Mouse (Mus musculus) lung, embryonic 15.5 days (tissue): ENCODE data around the gene Riiad1. TPM values are rescaled to one million over a fixed set of nuclear protein-coding genes. Genes with fewer than 3 reads are reported as not detected.
A peak's percentile ranks its signal among the peaks of the same experiment; 100 is the strongest.

Experiments used
- ATAC-seq: fragments of 200-750 bp; cut with Nextera tagmentation; 2 replicates; pipeline ENCODE4 v1.8.0; 2017; ENCODE audit warnings: moderate number of reproducible peaks, borderline replicate concordance; ENCODE audit not compliant: low FRiP score, low TSS enrichment; ENCODE audit errors: extremely low read depth
- H3K27ac ChIP-seq: fragments of 300-500 bp; sonication (generic); 2 replicates; pipeline ENCODE4 v1.5.1; 2015; ENCODE audit warnings: moderate library complexity, mild to moderate bottlenecking, inconsistent platforms
- H3K27me3 ChIP-seq: fragments of 300-500 bp; sonication (generic); 2 replicates; pipeline ENCODE4 v1.6.1; 2015; ENCODE audit warnings: inconsistent platforms
- H3K36me3 ChIP-seq: fragments of 300-500 bp; sonication (generic); 2 replicates; pipeline ENCODE4 v1.6.1; 2015; ENCODE audit warnings: inconsistent platforms
- H3K4me1 ChIP-seq: fragments of 300-500 bp; sonication (generic); 2 replicates; pipeline ENCODE4 v1.6.1; 2015; ENCODE audit warnings: inconsistent platforms
- H3K4me2 ChIP-seq: fragments of 300-500 bp; sonication (generic); 2 replicates; pipeline ENCODE4 v1.6.1; 2015; ENCODE audit warnings: inconsistent platforms, mild to moderate bottlenecking, moderate library complexity
- H3K4me3 ChIP-seq: fragments of 300-500 bp; sonication (generic); 2 replicates; pipeline ENCODE4 v1.5.1; 2015; ENCODE audit warnings: mild to moderate bottlenecking, inconsistent platforms
- H3K9ac ChIP-seq: fragments of 300-500 bp; sonication (generic); 2 replicates; pipeline ENCODE4 v1.6.1; 2015; ENCODE audit warnings: inconsistent platforms
- H3K9me3 ChIP-seq: fragments of 300-500 bp; sonication (generic); 2 replicates; pipeline ENCODE4 v1.6.1; 2016; ENCODE audit warnings: inconsistent platforms
- WGBS: fragments of 180-500 bp; shearing (Covaris S2); methylation state at CpG from one replicate; pipeline ENCODE4 v1.1.7; 2015; 5-methylcytosine and 5-hydroxymethylcytosine counted together
- polyA plus RNA-seq: library from polyadenylated mRNA; unstranded; fragments of >200 nt; fragmentation: Nextera tagmentation; extraction: Ambion mirVana; gene quantifications from 2 replicates; pipeline ENCODE4 v1.2.1, GENCODE M21; 2015

Gene Riiad1
- 7.8 and 8.4 TPM in 2 replicates for polyA plus RNA-seq

- no peaks in the 10 kb centered on the region for H3K36me3 ChIP-seq
- H3K4me1 ChIP-seq, result no peaks in the 10 kb centered on the region
- no peaks in the 10 kb centered on the region for H3K9me3 ChIP-seq
- H3K4me2 ChIP-seq, result no peak within 1 kb of the TSS; the same call in 1 of the 2 replicates
- no peak within 1 kb of the TSS for H3K4me3 ChIP-seq
- 14% methylated on average over 16 of the region's 16 CpGs for WGBS
- ATAC-seq, result no peak
- H3K27me3 ChIP-seq, result peaks cover 29% of the 10 kb centered on the region
- H3K27ac ChIP-seq, result no peak within 1 kb of the TSS
- H3K9ac ChIP-seq, result no peak within 1 kb of the TSS
These were observed at the start of gene Riiad1 for GRCm38 (mm10) chr3:94480291-94480884. Riiad1 (minus strand) TSS chr3:94480341.

DNA sequence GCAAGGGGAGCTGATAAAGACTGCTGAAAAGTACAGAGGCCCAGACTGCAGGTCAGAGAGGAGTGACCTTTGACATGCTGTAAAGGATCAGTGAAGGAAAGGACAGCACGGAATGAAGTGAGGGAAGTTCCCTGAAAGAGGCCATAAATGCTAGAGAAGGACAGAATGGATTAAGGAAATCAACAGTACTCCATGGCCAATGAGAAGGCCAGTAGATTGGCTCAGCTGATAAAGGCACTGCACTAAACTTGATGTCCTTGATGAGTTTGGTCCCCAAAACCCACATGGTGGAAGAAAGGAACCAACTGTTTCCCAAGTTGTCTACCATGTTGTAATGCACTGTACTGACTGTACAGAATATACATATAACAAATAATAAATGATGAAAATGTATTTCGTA, 46.6 kb upstream of the Riiad1 start:
- Histone ChIP-seq H3K9ac (no peak overlapping the region), H3K9me3 (no peaks in the 10 kb centered on the region), H3K4me3 (no peak overlapping the region), H3K36me3 (peaks cover 14% of the 10 kb centered on the region), H3K27me3 (no peaks in the 10 kb centered on the region), H3K27ac (no peak overlapping the region), H3K4me2 (no peak overlapping the region), H3K4me1 (no peaks in the 10 kb centered on the region)
- no peak for ATAC-seq
- WGBS, result 66% methylated on average over 2 of the region's 2 CpGs

DNA sequence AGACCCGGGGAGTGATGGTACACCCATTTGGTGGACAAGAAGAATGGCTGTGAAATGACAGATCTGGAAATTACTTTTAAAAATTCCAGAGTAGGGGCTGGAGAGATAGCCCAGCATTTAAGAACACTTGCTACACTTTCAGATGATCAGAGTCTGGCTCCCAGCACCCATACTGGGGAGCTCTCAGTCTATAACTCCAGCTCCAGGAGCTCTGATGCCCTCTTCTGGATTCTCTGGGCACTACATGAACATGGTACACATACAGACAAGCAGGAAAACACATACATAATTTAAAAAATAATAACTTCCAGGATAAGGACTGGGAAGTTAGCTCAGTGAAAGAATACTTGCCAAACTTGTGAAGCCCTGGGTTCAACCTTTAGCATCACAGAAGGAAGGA, 26.5 kb upstream of the Riiad1 start:
- H3K9me3 ChIP-seq, result no peaks in the 10 kb centered on the region
- no peak overlapping the region for H3K9ac ChIP-seq
- no peaks in the 10 kb centered on the region for H3K4me1 ChIP-seq
- H3K36me3 ChIP-seq, result peaks cover 21% of the 10 kb centered on the region
- no peak for ATAC-seq
- H3K27me3 ChIP-seq, result no peaks in the 10 kb centered on the region
- WGBS, result 87% methylated on average over 1 of the region's 1 CpGs
- H3K27ac ChIP-seq, result no peak overlapping the region
- H3K4me2 ChIP-seq, result no peak overlapping the region
- no peak overlapping the region for H3K4me3 ChIP-seq

DNA sequence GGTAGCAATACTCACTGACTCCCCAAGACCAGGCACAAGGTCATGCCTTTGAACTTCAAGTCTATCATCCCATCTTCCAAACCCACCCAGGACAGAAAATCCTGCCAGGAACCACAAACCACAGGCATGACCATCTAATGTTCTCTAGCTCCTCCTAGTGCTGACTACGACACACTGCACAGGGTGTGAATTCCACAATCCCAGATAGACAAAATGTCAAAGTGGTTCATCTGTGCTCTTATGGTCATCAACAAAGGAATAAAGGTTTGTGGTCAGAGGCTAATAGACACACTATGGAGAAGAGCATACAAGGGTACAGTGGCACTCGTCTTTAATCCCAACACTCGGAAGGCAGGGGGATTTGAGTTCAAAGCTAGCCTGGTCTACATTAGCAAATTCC, 22.1 kb upstream of the Riiad1 start:
- Histone ChIP-seq H3K27me3 (no peaks in the 10 kb centered on the region), H3K9ac (no peak overlapping the region), H3K36me3 (peaks cover 9% of the 10 kb centered on the region; the same call in 1 of the 2 replicates), H3K4me3 (no peak overlapping the region), H3K27ac (no peak overlapping the region), H3K4me1 (no peaks in the 10 kb centered on the region), H3K4me2 (no peak overlapping the region), H3K9me3 (no peaks in the 10 kb centered on the region)
- no peak for ATAC-seq
- WGBS, result 81% methylated on average over 3 of the region's 3 CpGs

DNA sequence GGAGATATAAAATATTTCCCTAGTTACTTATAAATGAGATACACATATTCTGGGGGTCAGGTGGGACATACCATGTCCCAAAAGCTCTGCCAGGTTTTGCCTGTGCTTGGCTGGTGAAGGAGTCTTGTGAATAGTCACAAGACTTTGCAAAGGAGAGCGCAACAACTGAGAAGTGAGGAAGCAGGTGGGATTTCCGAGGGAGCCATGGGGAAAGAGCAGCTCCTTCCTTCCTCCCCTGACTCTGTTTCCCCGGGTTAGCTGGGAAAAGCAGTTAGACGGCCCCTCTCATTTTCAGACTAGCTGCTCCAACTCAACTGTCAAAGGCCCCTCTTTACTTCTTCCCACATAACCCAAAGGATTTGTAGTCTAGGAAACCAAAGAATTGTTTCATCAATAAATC, 17.0 kb upstream of the Riiad1 start:
- peaks cover 2% of the 10 kb centered on the region; the same call in 1 of the 2 replicates for H3K36me3 ChIP-seq
- no peak overlapping the region for H3K9ac ChIP-seq
- H3K27me3 ChIP-seq, result no peaks in the 10 kb centered on the region
- ATAC-seq, result no peak
- H3K9me3 ChIP-seq, result no peaks in the 10 kb centered on the region
- H3K27ac ChIP-seq, result no peak overlapping the region
- H3K4me3 ChIP-seq, result no peak overlapping the region
- no peaks in the 10 kb centered on the region for H3K4me1 ChIP-seq
- 69% methylated on average over 4 of the region's 4 CpGs for WGBS
- no peak overlapping the region for H3K4me2 ChIP-seq

DNA sequence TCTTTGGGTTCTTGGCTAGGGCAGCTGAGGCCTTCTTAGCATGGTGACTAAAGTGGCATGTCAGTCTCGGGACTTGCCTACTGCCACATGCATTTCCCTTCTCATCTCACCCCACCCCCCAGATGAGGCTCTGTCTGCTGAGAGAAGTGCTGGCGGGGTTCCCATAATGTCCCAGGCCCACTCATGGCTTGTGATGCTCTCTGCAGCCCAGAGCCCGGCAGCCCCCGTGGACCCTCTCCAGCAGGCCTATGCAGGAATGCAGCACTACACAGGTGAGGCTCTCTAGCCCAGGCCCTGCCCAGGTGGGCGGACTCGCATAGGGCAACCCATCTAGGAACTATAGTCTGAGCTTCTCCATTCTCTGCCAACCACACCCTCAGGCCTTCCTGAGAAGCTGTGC, 7.4 kb upstream of the Riiad1 start:
- ATAC-seq, result no peak

DNA sequence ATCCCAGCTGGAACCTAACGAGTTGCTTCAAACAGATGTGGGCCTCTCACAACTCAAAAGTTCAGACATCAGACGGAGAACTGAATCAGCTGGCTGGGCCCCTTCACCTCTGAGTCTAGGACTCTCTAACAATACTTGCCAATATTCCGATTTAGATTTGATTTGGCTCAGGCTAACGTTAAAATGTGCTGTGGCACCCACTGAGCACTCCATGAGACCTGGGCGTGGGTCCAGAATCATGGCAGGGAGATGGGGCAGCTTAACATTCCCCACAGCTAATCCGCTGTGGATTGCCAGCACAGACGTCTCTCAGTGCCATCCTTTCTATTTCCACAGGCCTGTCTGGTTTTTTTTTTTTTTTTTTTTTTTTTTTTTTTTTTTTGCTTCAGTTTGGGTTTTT, 5.8 kb upstream of the Riiad1 start:
- H3K4me3 ChIP-seq, result no peak overlapping the region

More for the DNA sequence above, 7.4 kb upstream of the Riiad1 start:
- Histone ChIP-seq H3K27ac (no peak overlapping the region), H3K4me2 (no peak overlapping the region), H3K9ac (no peak overlapping the region), H3K9me3 (no peaks in the 10 kb centered on the region), H3K4me3 (no peak overlapping the region), H3K27me3 (no peaks in the 10 kb centered on the region), H3K4me1 (0 out of 2 replicates have a peak, but pooled peaks cover 3% of the 10 kb centered on the region), H3K36me3 (no peaks in the 10 kb centered on the region)
- 51% methylated on average over 6 of the region's 6 CpGs for WGBS

DNA sequence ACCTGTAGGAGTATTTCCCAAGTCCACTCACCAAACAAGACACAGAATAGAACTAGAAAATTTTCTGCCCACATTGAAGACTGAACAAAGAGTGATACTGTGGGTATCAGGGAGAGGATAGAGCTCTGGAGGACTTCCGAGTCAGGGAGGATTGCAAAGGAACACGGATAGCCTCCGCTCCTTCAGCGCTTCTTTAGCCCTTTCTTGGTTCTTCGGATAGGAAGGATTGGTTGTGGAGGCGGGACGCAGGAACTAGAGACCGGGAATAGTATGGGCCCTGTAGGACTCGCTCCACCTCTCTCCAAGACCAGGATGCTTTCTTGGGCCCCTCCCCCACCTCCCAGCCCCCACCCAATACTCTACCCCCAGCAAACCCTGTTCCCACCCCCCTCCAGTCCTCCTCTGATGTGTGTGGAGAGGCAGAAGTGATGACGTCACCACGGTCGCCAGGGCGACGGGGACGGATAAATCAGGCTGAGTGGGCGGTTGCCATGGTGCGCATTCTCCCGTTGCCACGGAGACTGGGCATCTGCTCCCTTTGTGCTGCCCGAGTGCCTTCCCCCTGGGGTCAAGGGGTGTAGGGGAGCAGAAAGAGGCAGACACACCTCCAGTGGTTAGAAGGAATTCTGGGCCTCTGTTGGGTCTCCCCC, 3.8 kb upstream of the Riiad1 start:
- WGBS, result 22% methylated on average over 20 of the region's 20 CpGs
- no peak for ATAC-seq
- Histone ChIP-seq H3K27me3 (peaks cover 24% of the 10 kb centered on the region), H3K9me3 (no peaks in the 10 kb centered on the region), H3K4me1 (0 out of 2 replicates have a peak, but pooled peaks cover 3% of the 10 kb centered on the region), H3K4me2 (no peak overlapping the region), H3K9ac (no peak overlapping the region), H3K27ac (no peak overlapping the region), H3K36me3 (no peaks in the 10 kb centered on the region), H3K4me3 (no peak overlapping the region)

More for the DNA sequence above, 5.8 kb upstream of the Riiad1 start:
- Histone ChIP-seq H3K4me1 (0 out of 2 replicates have a peak, but pooled peaks cover 3% of the 10 kb centered on the region), H3K9ac (no peak overlapping the region), H3K36me3 (no peaks in the 10 kb centered on the region), H3K4me2 (no peak overlapping the region), H3K27me3 (peaks cover 6% of the 10 kb centered on the region; the same call in 1 of the 2 replicates), H3K9me3 (no peaks in the 10 kb centered on the region), H3K27ac (no peak overlapping the region)
- WGBS, result 67% methylated on average over 7 of the region's 7 CpGs
- ATAC-seq, result no peak

- peaks cover 29% of the 10 kb centered on the region for H3K27me3 ChIP-seq
- H3K9ac ChIP-seq, result no peak overlapping the region
- no peak overlapping the region for H3K4me2 ChIP-seq
- 78% methylated on average over 17 of the region's 17 CpGs for WGBS
- no peak overlapping the region for H3K27ac ChIP-seq
- no peak for ATAC-seq
- 0 out of 2 replicates have a peak, but pooled peaks cover 3% of the 10 kb centered on the region for H3K4me1 ChIP-seq
- H3K36me3 ChIP-seq, result no peaks in the 10 kb centered on the region
- no peak overlapping the region for H3K4me3 ChIP-seq
- H3K9me3 ChIP-seq, result no peaks in the 10 kb centered on the region
These were observed 2.7 kb upstream of the Riiad1 start for GRCm38 (mm10) chr3:94482764-94483385.

GRCm38 (mm10) chr3:94481429-94481828, 1.3 kb upstream of the Riiad1 start:
- Histone ChIP-seq H3K4me1 (no peaks in the 10 kb centered on the region), H3K9me3 (no peaks in the 10 kb centered on the region), H3K4me2 (no peak overlapping the region), H3K4me3 (no peak overlapping the region), H3K9ac (no peak overlapping the region), H3K27ac (no peak overlapping the region), H3K36me3 (no peaks in the 10 kb centered on the region), H3K27me3 (peaks cover 29% of the 10 kb centered on the region)
- no peak for ATAC-seq
- 57% methylated on average over 4 of the region's 4 CpGs for WGBS

DNA sequence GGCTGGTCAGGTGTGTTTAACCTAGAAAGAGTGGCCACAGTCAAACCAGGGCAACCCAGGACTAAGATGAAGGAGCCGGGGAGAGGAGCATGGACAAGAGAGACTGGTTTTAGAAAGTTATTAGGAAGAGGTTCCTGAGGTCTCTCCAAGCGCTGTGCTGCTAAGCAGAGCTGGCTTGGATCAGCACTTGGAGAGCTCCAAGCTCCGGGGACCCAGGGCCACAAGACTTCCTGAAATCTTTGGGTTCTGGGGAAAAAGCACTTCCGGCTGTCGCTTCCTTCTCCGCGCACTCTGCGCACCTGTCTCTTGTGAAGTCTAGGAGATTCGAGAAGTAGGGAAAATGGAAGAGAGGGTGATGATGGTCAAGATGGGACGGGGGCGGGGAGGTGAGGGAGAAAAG, 577 bp downstream of the Riiad1 start:
- 4% methylated on average over 11 of the region's 11 CpGs for WGBS
- H3K4me3 ChIP-seq, result no peak overlapping the region
- H3K27ac ChIP-seq, result no peak overlapping the region
- no peaks in the 10 kb centered on the region for H3K9me3 ChIP-seq
- no peak overlapping the region; the same call in 1 of the 2 replicates for H3K4me2 ChIP-seq
- H3K4me1 ChIP-seq, result no peaks in the 10 kb centered on the region
- no peaks in the 10 kb centered on the region for H3K36me3 ChIP-seq
- ATAC-seq, result no peak
- no peak overlapping the region for H3K9ac ChIP-seq
- peaks cover 29% of the 10 kb centered on the region for H3K27me3 ChIP-seq

GRCm38 (mm10) chr3:94478591-94479169, 1.5 kb downstream of the Riiad1 start:
- 0 out of 2 replicates have a peak, but pooled peaks have one; percentile 19 for ATAC-seq
- H3K4me2 ChIP-seq, result no peak overlapping the region
- WGBS, result 15% methylated on average over 9 of the region's 9 CpGs

More at GRCm38 (mm10) chr3:94478591-94479169, 1.5 kb downstream of the Riiad1 start:
- no peaks in the 10 kb centered on the region for H3K9me3 ChIP-seq
- H3K4me1 ChIP-seq, result no peaks in the 10 kb centered on the region
- no peak overlapping the region for H3K9ac ChIP-seq
- peaks cover 29% of the 10 kb centered on the region for H3K27me3 ChIP-seq
- no peak overlapping the region for H3K4me3 ChIP-seq
- no peaks in the 10 kb centered on the region for H3K36me3 ChIP-seq
- H3K27ac ChIP-seq, result no peak overlapping the region
